Mouse (Mus musculus): Measurements from ENCODE around the gene Trim54.

The Trim54 gene

GRCm38 (mm10) chr5:31108000-31108490 lies 8.5 kb upstream of the Trim54 start, which contains the start of gene Slc30a3:
Gene Slc30a3 (minus strand): TSS chr5:31108237.
- DNase-seq (ENCODE audit: low read depth): no peak

- DNase-seq (ENCODE audit: low read depth): peak; percentile 46
These were observed 5.7 kb upstream of the Trim54 start for GRCm38 (mm10) chr5:31110781-31111180.

GRCm38 (mm10) chr5:31116912-31117311 lies 400 bp downstream of the Trim54 start:
- no peak for DNase-seq (ENCODE audit: low read depth)

- no peak for DNase-seq (ENCODE audit: low read depth)
These were observed 4.6 kb downstream of the Trim54 start for GRCm38 (mm10) chr5:31121111-31121510.

DNA sequence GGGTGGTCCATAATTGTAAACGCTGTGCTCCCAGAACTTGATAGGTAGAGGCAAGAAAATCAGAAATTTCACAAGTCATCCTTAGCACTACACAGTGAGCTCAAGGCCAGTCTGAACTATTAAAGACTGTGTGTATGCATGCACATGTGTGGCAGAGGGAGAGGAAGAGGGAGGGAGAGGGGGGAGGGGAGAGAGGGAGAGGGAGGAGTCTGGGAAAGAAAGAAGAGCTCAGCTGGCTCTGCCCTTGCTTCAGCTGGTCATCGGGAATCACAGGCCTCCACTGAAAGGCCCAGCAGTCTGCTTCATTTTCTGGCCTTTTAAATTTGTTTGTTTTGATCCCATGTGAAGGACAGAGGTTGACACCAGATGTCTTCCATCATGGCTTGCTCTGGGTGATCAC lies 7.0 kb downstream of the Trim54 start:
- DNase-seq (ENCODE audit: low read depth): no peak

GRCm38 (mm10) chr5:31126050-31126449 lies 9.5 kb downstream of the Trim54 start:
- peak; percentile 37 for DNase-seq (ENCODE audit: low read depth)

GRCm38 (mm10) chr5:31136730-31137424 lies 20.4 kb downstream of the Trim54 start:
- DNase-seq (ENCODE audit: low read depth): no peak

- DNase-seq (ENCODE audit: low read depth): no peak
These were observed 21.1 kb downstream of the Trim54 start for GRCm38 (mm10) chr5:31137658-31138057.

- DNase-seq (ENCODE audit: low read depth): no peak
These were observed 21.9 kb downstream of the Trim54 start, which contains the start of gene Ucn for GRCm38 (mm10) chr5:31138241-31138967. Gene Ucn (minus strand): TSS chr5:31138829.

DNA sequence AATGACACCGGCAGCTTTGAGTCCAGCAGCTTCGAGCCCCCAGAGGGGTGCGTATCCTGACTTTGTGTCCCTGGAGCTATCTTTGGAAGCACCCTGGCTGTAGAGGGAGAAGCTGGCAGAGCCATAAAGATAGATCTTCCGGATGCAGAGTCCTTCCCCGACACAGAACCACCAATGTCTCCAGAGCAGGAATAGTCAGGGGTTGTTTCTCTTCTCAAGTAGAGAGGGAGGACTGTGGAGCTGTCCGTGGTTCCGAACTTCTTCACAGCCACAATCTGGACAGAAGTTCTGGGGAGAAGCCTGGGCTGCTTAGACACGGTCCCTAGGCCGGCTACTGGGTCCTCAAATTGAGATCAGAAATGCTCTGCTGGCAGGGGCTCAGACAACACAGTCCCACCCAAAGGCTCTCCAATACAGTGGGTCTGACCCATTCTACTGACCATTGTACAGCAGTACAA lies 22.5 kb downstream of the Trim54 start:
- DNase-seq (ENCODE audit: low read depth): no peak

DNA sequence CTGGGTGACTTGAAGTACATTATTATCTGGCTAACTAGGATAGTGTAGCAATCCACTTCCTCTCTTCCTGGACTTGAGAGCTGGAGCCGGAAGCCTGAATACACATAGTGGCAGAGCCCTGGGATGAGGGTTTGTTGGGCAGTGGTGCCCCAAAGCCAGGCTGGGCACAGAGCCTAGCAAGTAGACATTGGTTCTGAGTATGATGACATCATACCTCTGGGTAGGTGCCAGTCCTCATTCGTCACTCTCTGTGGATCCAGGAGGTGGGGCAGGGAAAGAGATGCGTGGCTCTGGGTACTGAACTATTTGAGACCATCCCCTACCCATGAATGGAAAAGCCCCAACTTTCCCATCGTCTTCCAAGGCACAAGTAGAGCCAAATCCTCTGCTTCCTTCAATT lies 33.3 kb downstream of the Trim54 start:
- no peak for DNase-seq (ENCODE audit: low read depth)

DNA sequence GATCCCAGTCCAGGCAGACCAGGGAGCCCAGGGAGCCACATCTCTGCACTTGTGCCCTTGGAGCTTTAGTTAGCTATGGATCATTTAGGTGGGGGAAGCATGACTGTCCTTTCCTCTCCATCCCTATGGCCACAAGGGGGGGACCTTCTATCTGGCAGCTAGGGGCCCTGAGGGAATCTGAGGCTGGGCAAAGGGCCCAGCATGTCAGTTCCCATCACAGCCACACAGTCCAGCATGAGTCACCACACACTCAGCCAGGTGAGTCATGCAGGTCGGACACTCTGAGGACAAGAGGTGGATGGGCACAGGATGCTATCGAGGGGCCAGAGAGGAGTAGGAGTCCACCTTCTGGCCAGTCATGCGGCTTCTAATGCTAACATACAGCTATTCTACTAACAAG lies 35.2 kb downstream of the Trim54 start:
- peak; percentile 56 for DNase-seq (ENCODE audit: low read depth)

DNA sequence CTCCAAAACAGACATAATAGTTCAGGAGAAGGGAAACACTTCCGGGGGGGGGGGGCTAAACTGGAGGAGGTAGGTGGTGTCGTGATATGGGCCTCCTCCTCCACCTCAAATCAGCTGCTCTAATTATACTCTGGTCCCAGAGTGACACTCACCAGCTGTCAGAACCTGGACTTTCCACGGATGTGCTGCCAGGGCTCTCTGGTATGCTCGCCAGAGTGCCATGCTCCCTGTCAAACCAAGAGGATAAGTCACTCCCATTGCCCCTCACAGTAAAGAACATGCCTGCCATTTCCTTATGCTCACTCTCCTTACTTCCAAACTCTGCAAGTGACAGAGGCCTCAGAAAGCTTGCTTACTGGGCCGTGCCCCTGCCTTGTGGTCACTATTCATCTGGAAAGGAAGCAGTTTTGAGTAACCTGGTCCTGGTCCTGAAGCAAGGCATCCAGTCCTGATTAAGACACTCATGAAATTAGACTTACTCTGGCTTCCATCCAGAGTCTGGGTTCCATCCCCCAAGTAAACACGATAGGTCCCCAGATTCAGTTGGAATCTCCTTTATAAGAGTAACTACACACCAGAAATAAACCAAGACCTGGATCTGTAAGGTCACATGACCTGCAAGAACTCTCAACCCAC lies 37.1 kb downstream of the Trim54 start:
- DNase-seq (ENCODE audit: low read depth): no peak

DNA sequence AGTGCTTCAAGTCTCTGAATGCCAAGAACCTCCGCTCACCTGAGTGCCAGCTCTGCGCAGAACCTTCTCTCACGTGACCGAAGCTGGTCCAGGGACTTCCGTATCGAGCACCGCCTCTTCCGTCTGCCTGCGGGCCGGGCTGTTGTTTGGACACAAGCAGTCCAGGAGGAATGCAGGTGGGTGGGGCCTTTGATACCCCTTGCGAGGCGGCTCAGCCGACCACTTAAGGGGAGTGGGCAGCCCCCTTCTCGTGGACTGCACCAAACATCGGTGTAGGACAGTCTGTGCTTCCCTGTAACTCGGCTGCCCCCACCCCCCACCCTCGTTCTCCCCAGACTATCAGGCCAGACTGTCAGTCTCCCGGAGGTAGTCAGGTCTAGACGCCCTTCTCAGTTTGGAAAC lies 37.6 kb downstream of the Trim54 start, which contains the start of gene Mpv17:
Mpv17 (minus strand) TSS at position 100 of the 402 bp plus-strand sequence.
- peak; percentile 84 for DNase-seq (ENCODE audit: low read depth)

DNA sequence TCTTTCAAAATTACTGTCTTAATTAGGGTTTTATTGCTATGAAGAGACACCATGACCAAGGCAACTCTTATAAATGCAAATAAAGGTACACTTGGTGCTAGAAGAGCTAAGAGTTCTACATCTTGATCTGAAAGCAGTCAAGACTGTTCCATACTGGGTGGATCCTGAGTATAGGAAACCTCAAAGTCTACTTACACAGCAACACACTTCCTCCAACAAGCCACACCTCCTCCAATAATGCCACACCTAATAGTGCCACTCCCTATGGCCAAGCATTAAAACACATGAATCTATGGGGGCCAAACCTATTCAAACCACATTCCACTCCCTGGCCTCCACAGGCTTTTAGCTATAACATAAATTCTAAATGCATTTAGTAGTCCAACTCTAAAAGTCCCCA lies 46.0 kb downstream of the Trim54 start:
- peak; percentile 55 for DNase-seq (ENCODE audit: low read depth)

GRCm38 (mm10) chr5:31164878-31165277 lies 48.4 kb downstream of the Trim54 start:
- DNase-seq (ENCODE audit: low read depth): no peak

DNA sequence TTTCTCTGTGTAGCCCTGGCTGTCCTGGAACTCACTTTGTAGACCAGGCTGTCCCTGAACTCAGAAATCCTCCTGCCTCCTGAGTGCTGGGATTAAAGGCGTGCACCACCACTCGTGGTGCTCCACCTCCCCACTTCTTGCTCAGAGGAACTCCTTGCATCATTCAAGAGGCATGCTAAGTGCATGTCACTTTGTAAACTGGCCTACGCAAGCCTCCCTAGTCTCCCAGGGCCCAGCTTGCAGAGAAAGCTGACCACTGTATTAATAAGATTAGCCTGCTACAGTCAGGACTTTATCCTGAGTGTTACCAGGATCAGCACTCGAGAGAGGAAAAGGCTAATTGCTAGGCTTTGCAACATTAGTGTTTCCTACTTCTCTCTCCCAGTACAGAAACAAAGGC lies 52.1 kb downstream of the Trim54 start:
- no peak for DNase-seq (ENCODE audit: low read depth)

DNA sequence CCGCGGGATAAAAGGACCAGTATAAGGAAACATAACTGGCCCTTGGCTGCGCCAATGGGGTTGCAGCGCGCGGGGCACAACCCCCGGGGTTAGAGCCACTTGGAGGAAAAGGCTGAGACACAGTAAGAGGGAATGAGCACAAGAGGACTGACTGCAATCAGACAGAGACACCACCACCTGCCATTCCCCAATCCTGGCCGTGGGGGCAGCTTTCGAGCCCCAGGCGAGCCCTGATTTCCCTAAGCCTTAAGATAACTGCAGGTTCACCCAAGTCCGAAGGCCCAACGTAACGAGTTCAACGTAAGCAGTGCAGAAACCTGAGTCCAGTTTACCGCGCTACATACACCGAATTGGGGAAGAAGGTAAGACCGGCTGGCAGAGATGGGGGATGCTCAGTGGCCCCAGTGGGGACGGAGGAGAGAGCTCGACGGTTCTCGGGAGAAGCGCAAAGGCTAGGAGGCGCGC lies 62.8 kb downstream of the Trim54 start:
- DNase-seq (ENCODE audit: low read depth): peak; percentile 84

- peak; percentile 97 for DNase-seq (ENCODE audit: low read depth)
These were observed 63.5 kb downstream of the Trim54 start, which contains the start of the genes Gm29609 and Gtf3c2 for GRCm38 (mm10) chr5:31179766-31180630. Gene Gm29609 (minus strand): TSS chr5:31179911. Gene Gtf3c2 (minus strand): TSS chr5:31180144.

GRCm38 (mm10) chr5:31181183-31181770 lies 64.8 kb downstream of the Trim54 start:
- no peak for DNase-seq (ENCODE audit: low read depth)

GRCm38 (mm10) chr5:31183678-31184077 lies 67.2 kb downstream of the Trim54 start:
- no peak for DNase-seq (ENCODE audit: low read depth)

Data from 416B (cell line).